41 mouse cellular contexts compared by ENCODE assay signal in genomic region chr9:98807631-98808030, GRCm38 (mm10). TPM values are rescaled to one million over a fixed set of nuclear protein-coding genes. Genes with fewer than 3 reads are reported as not detected.
"Had no signal": no experiment of that assay in that cellular context is flagged by ENCODE, and none has a peak within 500 bp of the region (broad histone marks: within the 10 kb centered on the region; RNA-seq: fewer than 3 reads in every experiment).

No protein-coding gene starts in this region.

- DNase-seq: gastrocnemius, postnatal 14 days; gastrocnemius, postnatal 36 days; heart, adult 2 months; heart, postnatal 10 days; kidney, adult 11 months; kidney, adult 2 months; kidney, adult 9 months; kidney, postnatal 14 days; kidney, postnatal 36 days; layer of hippocampus, adult 9-11 months; layer of hippocampus, postnatal 36 days; left cerebral cortex, postnatal 4 days; liver, embryonic 13.5 days had no signal

- H3K36me3 ChIP-seq: heart, embryonic 12.5 days; hindbrain, embryonic 13.5 days; hindbrain, embryonic 15.5 days; intestine, embryonic 15.5 days; kidney, embryonic 15.5 days; limb, embryonic 13.5 days; limb, embryonic 15.5 days; liver, embryonic 13.5 days; liver, embryonic 15.5 days had no signal

- H3K4me2 ChIP-seq: heart, embryonic 12.5 days; hindbrain, embryonic 13.5 days; hindbrain, embryonic 15.5 days; intestine, embryonic 15.5 days; kidney, embryonic 15.5 days; limb, embryonic 13.5 days; limb, embryonic 15.5 days; liver, embryonic 13.5 days; liver, embryonic 15.5 days had no signal

- H3K9ac ChIP-seq: heart, embryonic 12.5 days; hindbrain, embryonic 13.5 days; hindbrain, embryonic 15.5 days; intestine, embryonic 15.5 days; kidney, embryonic 15.5 days; limb, embryonic 13.5 days; limb, embryonic 15.5 days; liver, embryonic 13.5 days; liver, embryonic 15.5 days had no signal

- H3K9me3 ChIP-seq: heart, embryonic 12.5 days; hindbrain, embryonic 13.5 days; hindbrain, embryonic 15.5 days; intestine, embryonic 15.5 days; kidney, embryonic 15.5 days; limb, embryonic 13.5 days; limb, embryonic 15.5 days; liver, embryonic 13.5 days; liver, embryonic 15.5 days had no signal

- ATAC-seq: hindbrain, postnatal 0 days; intestine, embryonic 15.5 days had no signal

- H3K27me3 ChIP-seq: hindbrain, embryonic 13.5 days; hindbrain, embryonic 15.5 days; intestine, embryonic 15.5 days; kidney, embryonic 15.5 days; limb, embryonic 13.5 days; liver, embryonic 13.5 days; liver, embryonic 15.5 days had no signal

- H3K4me3 ChIP-seq: heart, adult 2 months; heart, embryonic 12.5 days; hindbrain, embryonic 13.5 days; hindbrain, embryonic 15.5 days; intestine, embryonic 15.5 days; kidney, embryonic 15.5 days; limb, embryonic 13.5 days; limb, embryonic 15.5 days; liver, embryonic 13.5 days; liver, embryonic 15.5 days had no signal

- H3K4me1 ChIP-seq: heart, embryonic 12.5 days; hindbrain, embryonic 15.5 days; intestine, embryonic 15.5 days; kidney, embryonic 15.5 days; limb, embryonic 15.5 days; liver, embryonic 13.5 days; liver, embryonic 15.5 days had no signal

- H3K27ac ChIP-seq: heart, adult 2 months; hindbrain, embryonic 13.5 days; hindbrain, embryonic 15.5 days; hindbrain, postnatal 0 days; intestine, embryonic 15.5 days; kidney, embryonic 15.5 days; kidney, postnatal 0 days; limb, embryonic 13.5 days; limb, embryonic 15.5 days; liver, embryonic 13.5 days; liver, embryonic 15.5 days had no signal

RNA-seq across cellular contexts. Expression of gene Prr23a1, which starts 34.7 kb away (rescaled TPM):
- total RNA-seq: gastrocnemius, adult 18-20 months; gastrocnemius, adult 8-10 months; gastrocnemius, postnatal 14 days; gastrocnemius, postnatal 36 days; heart, adult 2 months; heart, postnatal 10 days; heart, postnatal 25 days; hematopoietic stem cell, adult 5-6 weeks; hindbrain, postnatal 0 days; layer of hippocampus, adult 18-20 months; layer of hippocampus, adult 8-10 months; layer of hippocampus, postnatal 14 days; layer of hippocampus, postnatal 36 days; left cerebral cortex, adult 18-20 months; left cerebral cortex, adult 8-10 months; left cerebral cortex, postnatal 10 days; left cerebral cortex, postnatal 25 days; left cerebral cortex, postnatal 4 days; liver, adult 2 months had no signal
- polyA plus RNA-seq: gonadal fat pad, adult 2 months; heart, adult 2 months; heart, embryonic 12.5 days; heart, embryonic 14.5 days; heart, embryonic 16.5 days; hindbrain, embryonic 11.5 days; hindbrain, embryonic 13.5 days; hindbrain, postnatal 0 days; intestine, embryonic 15.5 days; kidney, adult 2 months; kidney, embryonic 15.5 days; kidney, postnatal 0 days; large intestine, adult 2 months; limb, embryonic 11.5 days; limb, embryonic 13.5 days; limb, embryonic 15.5 days; liver, adult 2 months; liver, embryonic 13.5 days; liver, embryonic 15.5 days had no signal

RNA-seq across cellular contexts. Expression of gene Prr23a2, which starts 48.7 kb away (rescaled TPM):
- total RNA-seq: gastrocnemius, adult 18-20 months; gastrocnemius, adult 8-10 months; gastrocnemius, postnatal 14 days; gastrocnemius, postnatal 36 days; heart, adult 2 months; heart, postnatal 10 days; heart, postnatal 25 days; hematopoietic stem cell, adult 5-6 weeks; hindbrain, postnatal 0 days; layer of hippocampus, adult 18-20 months; layer of hippocampus, adult 8-10 months; layer of hippocampus, postnatal 14 days; layer of hippocampus, postnatal 36 days; left cerebral cortex, adult 18-20 months; left cerebral cortex, adult 8-10 months; left cerebral cortex, postnatal 10 days; left cerebral cortex, postnatal 25 days; left cerebral cortex, postnatal 4 days; liver, adult 2 months had no signal
- polyA plus RNA-seq: gonadal fat pad, adult 2 months; heart, adult 2 months; heart, embryonic 12.5 days; heart, embryonic 14.5 days; heart, embryonic 16.5 days; hindbrain, embryonic 11.5 days; hindbrain, embryonic 13.5 days; hindbrain, embryonic 15.5 days; hindbrain, postnatal 0 days; intestine, embryonic 15.5 days; kidney, adult 2 months; kidney, embryonic 15.5 days; kidney, postnatal 0 days; large intestine, adult 2 months; limb, embryonic 11.5 days; limb, embryonic 13.5 days; limb, embryonic 15.5 days; liver, adult 2 months; liver, embryonic 13.5 days; liver, embryonic 15.5 days had no signal

RNA-seq across cellular contexts. Expression of gene Prr23a3, which starts 56.9 kb away (rescaled TPM):
- total RNA-seq: gastrocnemius, adult 18-20 months; gastrocnemius, adult 8-10 months; gastrocnemius, postnatal 14 days; gastrocnemius, postnatal 36 days; heart, adult 2 months; heart, postnatal 10 days; heart, postnatal 25 days; hematopoietic stem cell, adult 5-6 weeks; hindbrain, postnatal 0 days; layer of hippocampus, adult 18-20 months; layer of hippocampus, adult 8-10 months; layer of hippocampus, postnatal 14 days; layer of hippocampus, postnatal 36 days; left cerebral cortex, adult 18-20 months; left cerebral cortex, adult 8-10 months; left cerebral cortex, postnatal 10 days; left cerebral cortex, postnatal 25 days; left cerebral cortex, postnatal 4 days; liver, adult 2 months had no signal
- polyA plus RNA-seq: gonadal fat pad, adult 2 months; heart, adult 2 months; heart, embryonic 14.5 days; heart, embryonic 16.5 days; hindbrain, embryonic 11.5 days; hindbrain, embryonic 13.5 days; hindbrain, embryonic 15.5 days; hindbrain, postnatal 0 days; intestine, embryonic 15.5 days; kidney, adult 2 months; kidney, embryonic 15.5 days; kidney, postnatal 0 days; large intestine, adult 2 months; limb, embryonic 11.5 days; limb, embryonic 15.5 days; liver, adult 2 months; liver, embryonic 13.5 days; liver, embryonic 15.5 days had no signal
